Mouse (Mus musculus): ENCODE measurements at regions not wholly inside any gene's neighbourhood (a gene's known extent, or its start where the extent isn't known, plus 50 kb on each side); places are given as distances from the start of the nearest gene placed in this dataset.

GRCm38 (mm10) chr12:12756301-12756948, 185.3 kb downstream of the Mycn start:
- TF ChIP-seq POLR2A (IDR thresholded peaks at IDR 0.05; ENCODE audit: extremely low read depth, insufficient read depth, low read length) (no peak), CTCF (IDR thresholded peaks at IDR 0.05; ENCODE audit: low read depth, low read length) (no peak)
